Mouse (Mus musculus) stomach, embryonic 14.5 days (tissue): ENCODE measurements at regions not wholly inside any gene's neighbourhood (a gene's known extent, or its start where the extent isn't known, plus 50 kb on each side); places are given as distances from the start of the nearest gene placed in this dataset.
A peak's percentile ranks its signal among the peaks of the same experiment; 100 is the strongest.

Experiments used
- ATAC-seq: fragments of 200-750 bp; cut with Nextera tagmentation; 2 replicates; pipeline ENCODE4 v1.8.0; 2017; ENCODE audit warnings: low read depth, moderate TSS enrichment; ENCODE audit not compliant: insufficient number of reproducible peaks, insufficient read depth, low FRiP score
- H3K27ac ChIP-seq: fragments of 300-500 bp; sonication (generic); 2 replicates; pipeline ENCODE4 v1.5.1; 2014; ENCODE audit warnings: mild to moderate bottlenecking, low read length, moderate library complexity, mixed read lengths
- H3K27me3 ChIP-seq: fragments of 300-500 bp; sonication (generic); 2 replicates; pipeline ENCODE4 v1.6.1; 2014; ENCODE audit warnings: low read length, control low read depth, mixed read lengths; ENCODE audit not compliant: control insufficient read depth, insufficient read depth
- H3K36me3 ChIP-seq: fragments of 300-500 bp; sonication (generic); 2 replicates; pipeline ENCODE4 v1.6.1; 2014; ENCODE audit warnings: mild to moderate bottlenecking, control low read depth, low read length, moderate library complexity, mixed read lengths; ENCODE audit not compliant: control insufficient read depth, insufficient read depth
- H3K4me1 ChIP-seq: fragments of 300-500 bp; sonication (generic); 2 replicates; pipeline ENCODE4 v1.6.1; 2014; ENCODE audit warnings: low read length, control low read depth, mixed read lengths; ENCODE audit not compliant: control insufficient read depth, insufficient read depth
- H3K4me2 ChIP-seq: fragments of 300-500 bp; sonication (generic); replicated peaks from 2 replicates; pipeline ENCODE4 v1.6.1; 2014; ENCODE audit warnings: low read depth, low read length, control low read depth
- H3K4me3 ChIP-seq: fragments of 300-500 bp; sonication (generic); 2 replicates; pipeline ENCODE4 v1.5.1; 2014; ENCODE audit warnings: low read depth, low read length, control low read depth
- H3K9ac ChIP-seq: fragments of 300-500 bp; sonication (generic); replicated peaks from 2 replicates; pipeline ENCODE4 v1.6.1; 2014; ENCODE audit warnings: low read depth, mild to moderate bottlenecking, control low read depth, low read length, moderate library complexity, mixed read lengths
- H3K9me3 ChIP-seq: fragments of 300-500 bp; sonication (generic); 2 replicates; pipeline ENCODE4 v1.6.1; 2016; ENCODE audit warnings: low read depth, low read length, control low read depth; ENCODE audit not compliant: control insufficient read depth
- WGBS: fragments of 180-500 bp; shearing (Covaris S2); extraction: QIAGEN DNeasy Blood & Tissue Kit; methylation state at CpG from one replicate; pipeline ENCODE4 v1.1.7; 2014; 5-methylcytosine and 5-hydroxymethylcytosine counted together

DNA sequence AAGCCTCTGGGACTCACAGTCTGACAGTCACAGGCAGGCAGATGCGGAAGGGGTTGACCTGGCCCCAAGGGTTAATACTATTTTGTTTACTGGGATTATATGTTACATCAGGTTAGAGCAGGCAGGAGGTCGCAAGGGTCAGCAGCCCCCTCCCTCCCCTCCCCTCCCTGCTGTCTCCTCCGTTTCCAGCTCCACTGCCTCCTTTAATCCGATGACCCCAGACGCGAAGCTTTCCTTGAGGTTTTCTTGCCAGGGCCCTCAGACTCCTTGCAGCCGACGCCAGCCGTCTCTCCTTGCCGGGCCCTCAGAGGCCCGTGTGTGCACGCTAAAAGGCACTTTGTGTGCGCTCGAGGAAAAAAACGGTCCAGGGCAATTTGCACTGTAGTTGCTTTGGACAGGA is 438.6 kb downstream of the Med13l start:
- no peak overlapping the region for H3K4me2 ChIP-seq
- WGBS: 7% methylated on average over 15 of the region's 15 CpGs

GRCm38 (mm10) chr5:119005825-119006471 is 445.5 kb downstream of the Med13l start:
- peak; percentile 42; the same call in 1 of the 2 replicates for ATAC-seq
- Histone ChIP-seq H3K4me3 (peak overlapping the region; percentile 29), H3K27ac (no peak overlapping the region), H3K4me1 (peaks cover 6% of the 10 kb centered on the region; the same call in 1 of the 2 replicates), H3K36me3 (no peaks in the 10 kb centered on the region), H3K9ac (peak overlapping the region; percentile 22), H3K9me3 (no peaks in the 10 kb centered on the region), H3K27me3 (no peaks in the 10 kb centered on the region), H3K4me2 (peak overlapping the region; percentile 62)
- WGBS: 2% methylated on average over 34 of the region's 34 CpGs

More for the DNA sequence above, 438.6 kb downstream of the Med13l start:
- Histone ChIP-seq H3K4me3 (no peak overlapping the region), H3K27me3 (no peaks in the 10 kb centered on the region), H3K4me1 (no peaks in the 10 kb centered on the region; the same call in 1 of the 2 replicates), H3K9me3 (no peaks in the 10 kb centered on the region), H3K9ac (no peak overlapping the region), H3K36me3 (no peaks in the 10 kb centered on the region), H3K27ac (no peak overlapping the region)
- no peak for ATAC-seq

GRCm38 (mm10) chr5:119010048-119010447 is 449.6 kb downstream of the Med13l start:
- Histone ChIP-seq H3K27me3 (no peaks in the 10 kb centered on the region), H3K4me3 (no peak overlapping the region), H3K4me2 (no peak overlapping the region), H3K27ac (no peak overlapping the region), H3K9me3 (no peaks in the 10 kb centered on the region; the same call in 1 of the 2 replicates), H3K36me3 (no peaks in the 10 kb centered on the region), H3K9ac (no peak overlapping the region), H3K4me1 (peaks cover 6% of the 10 kb centered on the region; the same call in 1 of the 2 replicates)
- WGBS: 76% methylated on average over 14 of the region's 14 CpGs
- no peak for ATAC-seq

GRCm38 (mm10) chr5:119015181-119015580 is 454.7 kb downstream of the Med13l start:
- Histone ChIP-seq H3K9ac (no peak overlapping the region), H3K9me3 (no peaks in the 10 kb centered on the region; the same call in 1 of the 2 replicates), H3K27me3 (no peaks in the 10 kb centered on the region), H3K36me3 (no peaks in the 10 kb centered on the region), H3K4me2 (no peak overlapping the region), H3K4me3 (no peak overlapping the region), H3K4me1 (no peaks in the 10 kb centered on the region), H3K27ac (no peak overlapping the region)
- ATAC-seq: no peak; the same call in 1 of the 2 replicates
- WGBS: 74% methylated on average over 5 of the region's 5 CpGs

- no peaks in the 10 kb centered on the region for H3K27me3 ChIP-seq
- no peak overlapping the region for H3K9ac ChIP-seq
- ATAC-seq: no peak; the same call in 1 of the 2 replicates
- no peaks in the 10 kb centered on the region for H3K4me1 ChIP-seq
- no peaks in the 10 kb centered on the region for H3K36me3 ChIP-seq
- WGBS: 36% methylated on average over 15 of the region's 15 CpGs
- no peaks in the 10 kb centered on the region; the same call in 1 of the 2 replicates for H3K9me3 ChIP-seq
- no peak overlapping the region for H3K4me2 ChIP-seq
- no peak overlapping the region for H3K27ac ChIP-seq
- H3K4me3 ChIP-seq: no peak overlapping the region
Observed at GRCm38 (mm10) chr5:119015606-119016255, 455.3 kb downstream of the Med13l start.

GRCm38 (mm10) chr5:119016420-119016819 is 455.9 kb downstream of the Med13l start:
- H3K4me1 ChIP-seq: no peaks in the 10 kb centered on the region

GRCm38 (mm10) chr5:119023947-119024346 is 463.5 kb downstream of the Med13l start:
- no peak overlapping the region for H3K4me2 ChIP-seq
- H3K27ac ChIP-seq: no peak overlapping the region
- H3K27me3 ChIP-seq: no peaks in the 10 kb centered on the region
- WGBS: 46% methylated on average over 8 of the region's 8 CpGs
- ATAC-seq: no peak
- no peak overlapping the region for H3K4me3 ChIP-seq
- H3K36me3 ChIP-seq: no peaks in the 10 kb centered on the region
- no peaks in the 10 kb centered on the region for H3K9me3 ChIP-seq
- H3K9ac ChIP-seq: no peak overlapping the region
- no peaks in the 10 kb centered on the region for H3K4me1 ChIP-seq

More at GRCm38 (mm10) chr5:119016420-119016819, 455.9 kb downstream of the Med13l start:
- Histone ChIP-seq H3K4me2 (no peak overlapping the region), H3K36me3 (no peaks in the 10 kb centered on the region), H3K27ac (no peak overlapping the region), H3K9ac (no peak overlapping the region), H3K27me3 (no peaks in the 10 kb centered on the region), H3K4me3 (no peak overlapping the region), H3K9me3 (no peaks in the 10 kb centered on the region; the same call in 1 of the 2 replicates)
- ATAC-seq: no peak
- WGBS: 36% methylated on average over 4 of the region's 4 CpGs

DNA sequence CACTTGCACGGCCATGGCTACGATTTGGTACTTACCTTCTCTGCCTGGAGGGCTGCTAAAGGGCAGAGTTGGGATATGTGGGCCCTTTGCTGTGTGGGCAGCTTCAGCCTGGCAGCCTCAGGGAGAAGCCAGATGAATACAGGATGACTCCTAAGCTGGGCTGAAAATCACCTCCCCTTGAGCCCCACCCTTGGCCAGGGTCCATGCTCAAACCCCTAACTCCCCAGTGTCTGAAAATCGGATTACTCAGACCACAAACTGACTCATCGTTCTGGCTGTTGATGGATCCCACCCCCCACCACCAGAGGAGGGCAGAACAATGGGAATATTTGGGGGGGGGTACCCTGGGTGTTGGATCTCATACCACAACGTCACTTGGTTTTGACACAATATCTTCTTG is 471.6 kb downstream of the Med13l start:
- Histone ChIP-seq H3K27me3 (no peaks in the 10 kb centered on the region), H3K9ac (no peak overlapping the region), H3K9me3 (no peaks in the 10 kb centered on the region), H3K4me2 (no peak overlapping the region), H3K4me1 (no peaks in the 10 kb centered on the region), H3K27ac (no peak overlapping the region), H3K36me3 (no peaks in the 10 kb centered on the region), H3K4me3 (no peak overlapping the region)
- ATAC-seq: no peak
- 84% methylated on average over 5 of the region's 5 CpGs for WGBS
